Mouse (Mus musculus) erythroblast, embryonic 14.5 days (primary cell): ENCODE results near the gene Ceacam2. TPM values are rescaled to one million over a fixed set of nuclear protein-coding genes. Genes with fewer than 3 reads are reported as not detected.
"Not testable (repeated sequence)": the region's sequence is repeated elsewhere in the genome, so short reads cannot be mapped to it uniquely, and the experiment has no call there.

ENCODE experiments used
- H3K27me3 ChIP-seq: 2 replicates; pipeline ENCODE4 v1.6.1; 2012; ENCODE audit warnings: inconsistent platforms; ENCODE audit not compliant: control insufficient read depth
- H3K36me3 ChIP-seq: 2 replicates; pipeline ENCODE4 v1.6.1; 2012; ENCODE audit warnings: mild to moderate bottlenecking, inconsistent platforms; ENCODE audit not compliant: control insufficient read depth
- H3K4me1 ChIP-seq: 2 replicates; pipeline ENCODE4 v1.6.1; 2012; ENCODE audit warnings: inconsistent platforms; ENCODE audit not compliant: control insufficient read depth
- H3K4me3 ChIP-seq: replicated peaks from 2 replicates; pipeline ENCODE3; 2012; ENCODE audit warnings: moderate library complexity, mild to moderate bottlenecking, inconsistent platforms
- H3K9me3 ChIP-seq: 2 replicates; pipeline ENCODE4 v1.6.1; 2012; ENCODE audit warnings: low read length, inconsistent platforms, mixed read lengths; ENCODE audit not compliant: control insufficient read depth
- GATA1 ChIP-seq: IDR thresholded peaks from 2 replicates; pipeline ENCODE4 v1.6.1; 2012; ENCODE audit warnings: low read length, inconsistent platforms, mixed read lengths
- TAL1 ChIP-seq: IDR thresholded peaks from 3 replicates; pipeline ENCODE4 v1.6.1; 2012; ENCODE audit warnings: low read length, inconsistent platforms, mixed read lengths
- polyA plus RNA-seq: library from polyadenylated mRNA; stranded (reverse); fragments of >175 nt; gene quantifications from 2 replicates; pipeline ENCODE4 v1.2.3, GENCODE M21; 2012

Ceacam2 gene
- polyA plus RNA-seq, 1 experiment: not detected

DNA sequence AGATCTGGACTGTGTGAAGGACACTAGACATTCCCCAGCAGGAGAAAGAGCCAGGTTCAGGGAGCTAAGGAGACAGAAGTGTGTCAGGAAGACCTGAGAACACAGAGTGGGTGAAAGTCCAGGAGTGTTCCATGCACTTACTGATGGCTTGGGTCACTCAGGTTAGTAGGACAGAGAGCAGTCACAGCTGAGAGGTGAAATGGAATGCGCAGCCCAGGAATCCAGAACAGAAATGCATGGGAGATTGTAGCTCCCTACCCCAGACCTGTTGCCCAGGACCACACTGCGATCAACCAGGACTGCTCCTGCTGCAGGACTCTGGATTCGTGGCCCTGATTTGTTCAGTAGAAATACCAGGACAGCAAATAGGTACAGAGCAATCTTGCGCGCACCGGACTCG lies 29.1 kb upstream of the Ceacam2 start:
- Histone ChIP-seq H3K27me3 (no peaks in the 10 kb centered on the region), H3K4me1 (no peaks in the 10 kb centered on the region), H3K36me3 (no peaks in the 10 kb centered on the region), H3K9me3 (peaks cover 9% of the 10 kb centered on the region), H3K4me3 (no peak overlapping the region)
- TF ChIP-seq GATA1 (no peak), TAL1 (no peak)

DNA sequence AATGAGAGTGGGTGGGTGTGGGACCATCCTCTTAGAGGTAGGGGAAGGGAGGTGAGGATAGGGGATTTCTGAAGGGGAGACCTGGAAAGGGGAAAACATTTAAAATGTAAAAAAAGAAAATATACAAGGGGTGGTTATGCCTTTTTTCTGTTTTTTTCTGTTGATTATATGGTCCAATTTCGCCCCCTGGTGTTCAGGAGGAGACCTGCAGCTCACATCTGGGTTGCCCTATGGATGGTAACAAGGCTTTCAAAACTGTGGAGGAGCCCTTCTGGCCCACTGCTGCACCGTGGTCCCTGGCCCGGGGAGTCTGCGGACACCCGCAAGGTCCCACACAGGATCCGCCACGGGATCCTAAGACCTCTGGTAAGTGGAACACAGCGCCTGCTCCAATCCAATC lies 1.8 kb upstream of the Ceacam2 start:
- not testable (repeated sequence) for H3K27me3 ChIP-seq, H3K36me3 ChIP-seq, H3K4me3 ChIP-seq, H3K4me1 ChIP-seq, H3K9me3 ChIP-seq

DNA sequence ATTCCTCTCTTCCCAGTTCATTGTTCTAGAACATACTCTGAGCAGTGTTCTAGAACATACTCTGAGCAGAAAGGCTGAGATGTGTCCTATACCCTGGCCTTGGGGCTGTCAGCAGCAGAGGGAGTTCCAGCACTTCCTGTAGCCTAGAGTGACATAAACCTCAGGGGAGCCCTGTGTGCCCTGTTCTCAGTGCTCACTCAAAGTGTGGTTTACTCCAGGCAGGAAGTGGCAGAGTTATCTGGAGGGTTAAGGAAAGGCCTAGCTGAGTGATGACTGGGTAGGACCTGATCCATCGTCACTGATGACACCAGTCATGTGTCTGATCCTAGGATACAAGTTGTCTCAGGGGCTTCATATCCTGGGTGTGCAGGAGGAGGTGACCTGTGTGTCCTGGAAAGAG lies 297 bp upstream of the Ceacam2 start:
- H3K27me3 ChIP-seq, H3K36me3 ChIP-seq, H3K4me3 ChIP-seq, H3K4me1 ChIP-seq, H3K9me3 ChIP-seq: not testable (repeated sequence)

DNA sequence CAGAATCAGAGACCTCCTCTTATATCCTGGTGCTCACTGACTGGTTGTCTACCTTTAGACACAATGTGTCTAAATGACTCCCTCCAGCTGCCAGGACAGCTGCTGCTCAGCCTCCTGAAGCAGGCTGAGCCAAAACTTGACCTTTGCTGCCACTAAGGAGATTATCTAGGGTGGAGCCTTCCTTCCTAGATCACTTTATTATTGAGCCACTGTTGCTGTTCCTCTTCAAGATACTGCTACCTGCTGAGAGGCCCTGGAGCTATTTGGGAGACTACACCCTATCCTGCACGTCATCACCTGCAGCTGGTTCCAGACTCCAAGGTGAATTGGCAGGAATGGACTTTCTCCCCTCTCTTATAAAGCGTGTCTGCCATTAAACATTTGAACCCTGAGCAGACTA lies 8.8 kb downstream of the Ceacam2 start:
- Histone ChIP-seq H3K36me3 (no peaks in the 10 kb centered on the region), H3K4me1 (no peaks in the 10 kb centered on the region), H3K4me3 (no peak overlapping the region), H3K27me3 (no peaks in the 10 kb centered on the region), H3K9me3 (no peaks in the 10 kb centered on the region)
- TF ChIP-seq TAL1: no peak
- no peak for TF ChIP-seq GATA1

DNA sequence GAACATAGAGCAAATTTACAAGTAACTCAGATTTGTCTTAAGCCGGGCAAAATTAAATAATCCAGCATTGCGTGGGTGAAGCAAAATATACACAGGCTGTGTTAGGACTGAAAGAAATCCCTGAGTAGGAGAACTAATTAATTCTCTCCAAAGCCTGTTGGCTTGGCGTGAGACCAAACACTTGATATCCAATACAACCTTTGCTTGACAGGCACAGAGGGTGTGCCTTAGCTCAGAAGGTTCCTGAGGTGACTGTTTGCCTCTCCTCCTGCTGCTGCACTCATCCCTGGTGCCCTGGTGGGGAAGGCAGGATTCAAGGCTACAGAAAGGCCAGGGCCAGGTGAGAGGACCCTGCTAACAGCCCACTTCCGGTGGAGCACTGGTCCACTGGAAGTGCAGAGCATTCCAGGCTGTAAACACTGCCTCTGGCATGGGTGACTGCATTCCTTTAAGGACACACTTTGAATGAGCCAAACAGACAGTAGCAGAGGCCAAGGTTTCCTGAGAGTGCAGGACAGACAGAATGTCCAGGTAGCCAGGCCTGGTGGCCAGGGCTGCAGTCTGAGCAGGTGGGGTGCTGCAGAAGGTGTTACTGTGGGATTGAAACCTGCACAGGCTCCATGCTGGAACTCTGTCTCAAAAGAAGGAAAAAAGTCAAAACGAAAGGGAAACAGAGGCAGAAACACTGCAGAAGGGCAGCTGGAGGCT lies 23.4 kb downstream of the Ceacam2 start:
- not testable (repeated sequence) for H3K4me1 ChIP-seq, H3K9me3 ChIP-seq, H3K4me3 ChIP-seq, H3K27me3 ChIP-seq, H3K36me3 ChIP-seq

DNA sequence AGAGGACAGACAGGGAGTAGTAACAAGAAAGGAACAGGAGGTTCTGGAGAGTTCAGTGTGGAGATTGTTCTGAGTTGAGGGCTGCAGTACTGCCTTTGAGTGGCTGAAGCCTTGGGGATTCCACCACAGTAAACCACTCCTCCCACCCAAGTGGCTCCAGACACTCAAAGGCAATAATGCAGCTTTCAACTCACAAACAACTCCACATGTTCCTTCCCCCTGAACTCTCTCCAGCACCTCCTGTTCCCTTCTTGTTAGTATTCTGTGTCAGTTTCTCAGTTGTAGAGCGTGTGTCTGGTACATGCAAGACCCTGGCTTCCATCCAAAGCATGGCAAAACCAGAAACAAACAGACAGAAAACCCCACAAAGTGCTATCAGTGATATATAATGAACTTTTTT lies 24.0 kb downstream of the Ceacam2 start:
- not testable (repeated sequence) for H3K4me1 ChIP-seq, H3K36me3 ChIP-seq, H3K27me3 ChIP-seq, H3K4me3 ChIP-seq, H3K9me3 ChIP-seq

DNA sequence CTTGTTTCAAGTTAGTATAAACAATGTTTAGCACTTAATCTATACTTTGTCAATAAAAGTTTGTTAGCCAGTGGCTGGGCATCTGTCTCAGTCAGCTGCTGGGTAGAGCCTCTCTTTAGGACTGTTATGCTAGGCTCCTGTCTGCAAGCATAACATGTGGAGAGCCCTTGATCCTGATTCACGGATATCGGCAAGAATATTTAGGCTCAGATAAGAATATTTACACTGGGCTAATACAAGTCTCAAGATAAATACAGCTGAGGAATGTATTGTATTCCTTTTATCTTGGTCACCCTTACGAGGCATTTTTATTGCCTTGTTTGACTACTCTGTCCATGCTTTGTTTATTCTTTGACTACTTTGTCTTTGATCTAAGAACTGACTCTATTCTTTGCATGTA lies 29.7 kb downstream of the Ceacam2 start:
- Histone ChIP-seq H3K4me3 (no peak overlapping the region), H3K9me3 (no peaks in the 10 kb centered on the region), H3K36me3 (no peaks in the 10 kb centered on the region), H3K27me3 (no peaks in the 10 kb centered on the region), H3K4me1 (no peaks in the 10 kb centered on the region)
- TF ChIP-seq GATA1 (no peak), TAL1 (no peak)

DNA sequence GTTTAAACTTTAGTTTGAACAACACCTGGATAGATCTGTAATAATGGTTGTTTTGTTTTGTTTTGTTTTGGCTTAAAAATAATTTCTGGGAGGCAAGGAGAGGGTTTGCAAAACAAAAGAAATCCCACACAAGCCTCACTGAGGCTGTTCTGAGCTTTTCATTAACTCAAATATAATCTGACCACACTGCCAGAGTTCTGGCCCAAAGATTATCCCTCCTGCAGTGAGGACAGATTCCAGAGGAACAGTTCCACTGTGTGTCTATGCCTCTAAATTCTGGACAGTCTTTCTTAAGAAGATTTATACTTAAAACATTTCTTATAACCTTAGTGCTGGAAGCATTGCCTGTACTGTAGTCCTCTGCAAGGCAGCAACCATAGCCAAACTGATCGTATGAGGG lies 45.0 kb downstream of the Ceacam2 start:
- H3K4me3 ChIP-seq: no peak overlapping the region
- no peaks in the 10 kb centered on the region for H3K27me3 ChIP-seq
- H3K4me1 ChIP-seq: no peaks in the 10 kb centered on the region
- H3K9me3 ChIP-seq: no peaks in the 10 kb centered on the region
- TF ChIP-seq GATA1: no peak
- no peak for TF ChIP-seq TAL1
- H3K36me3 ChIP-seq: no peaks in the 10 kb centered on the region

DNA sequence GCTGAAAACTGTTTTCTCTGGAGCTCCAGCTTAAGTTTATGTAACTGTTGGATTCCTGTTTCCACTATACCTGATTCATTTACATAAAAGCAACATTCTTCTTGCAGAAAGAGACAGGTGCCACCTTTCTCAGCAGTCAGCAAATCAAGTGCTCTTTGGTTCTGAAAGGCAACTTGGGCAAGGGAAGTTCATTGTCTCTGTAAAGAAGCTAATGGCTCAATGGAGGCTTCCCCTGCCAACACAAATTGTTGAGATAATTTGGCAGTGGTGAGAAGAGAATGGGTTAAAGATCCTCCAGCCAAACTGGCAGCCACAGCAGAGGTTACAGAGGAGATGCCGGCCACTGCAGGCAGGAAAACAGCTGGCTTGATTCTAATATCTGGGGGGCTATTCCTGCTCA lies 49.0 kb downstream of the Ceacam2 start:
- H3K4me3 ChIP-seq, H3K36me3 ChIP-seq, H3K27me3 ChIP-seq, H3K9me3 ChIP-seq, H3K4me1 ChIP-seq: not testable (repeated sequence)

DNA sequence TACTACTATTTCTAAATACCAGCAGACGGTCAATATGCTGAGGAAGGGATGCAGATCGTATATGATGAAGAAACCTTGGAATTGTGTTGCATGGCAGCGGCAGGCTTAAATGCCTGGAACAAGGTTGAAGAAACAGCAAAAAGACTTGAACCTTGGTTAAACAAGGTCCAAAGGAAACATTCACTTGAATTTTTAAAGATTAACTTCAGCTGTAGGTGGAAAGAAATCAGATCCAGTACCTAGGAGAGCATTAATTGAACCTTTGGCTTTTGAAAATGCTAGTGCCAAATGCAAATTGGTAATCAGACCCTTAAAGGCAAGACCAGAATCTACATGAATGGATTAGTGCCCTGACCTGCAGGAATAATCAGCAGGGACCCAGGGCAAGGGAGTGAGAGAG lies 50.3 kb downstream of the Ceacam2 start:
- H3K9me3 ChIP-seq, H3K4me1 ChIP-seq, H3K4me3 ChIP-seq: not testable (repeated sequence)

DNA sequence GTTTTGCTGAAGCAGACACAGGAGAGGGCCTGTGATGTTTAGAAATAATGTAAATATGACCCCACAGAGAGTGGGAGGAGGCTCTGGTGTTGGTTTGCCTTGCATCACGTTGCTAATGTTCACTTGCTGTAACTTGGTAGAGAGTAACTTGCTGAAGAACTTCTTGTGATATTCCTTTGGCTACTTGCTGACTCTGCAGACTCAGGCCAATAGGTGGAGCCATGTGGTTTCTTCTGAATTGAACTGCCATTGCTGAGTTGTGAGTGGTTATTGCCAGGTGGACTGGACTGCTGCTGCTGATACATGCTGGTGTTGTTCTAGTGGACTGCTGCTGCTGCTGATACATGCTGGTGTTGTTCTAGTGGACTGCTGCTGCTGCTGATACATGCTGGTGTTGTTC lies 53.5 kb downstream of the Ceacam2 start:
- no peaks in the 10 kb centered on the region for H3K4me1 ChIP-seq
- TF ChIP-seq TAL1 (no peak), GATA1 (no peak)
- H3K36me3 ChIP-seq: no peaks in the 10 kb centered on the region
- no peak overlapping the region for H3K4me3 ChIP-seq
- H3K9me3 ChIP-seq: no peaks in the 10 kb centered on the region
- H3K27me3 ChIP-seq: no peaks in the 10 kb centered on the region

More for the DNA sequence above, 50.3 kb downstream of the Ceacam2 start:
- not testable (repeated sequence) for H3K27me3 ChIP-seq, H3K36me3 ChIP-seq
